Mouse (Mus musculus) embryonic fibroblast, embryonic 13.5 days (primary cell): ENCODE results near the gene Nfx1.

Source experiments
- CTCF ChIP-seq: IDR thresholded peaks from 2 replicates; pipeline ENCODE4 v1.5.1; 2011; ENCODE audit warnings: mild to moderate bottlenecking, control low read depth, low read length, moderate library complexity, borderline replicate concordance; ENCODE audit not compliant: insufficient read depth
- POLR2A ChIP-seq: IDR thresholded peaks from 2 replicates; pipeline ENCODE4 v1.6.1; 2011; ENCODE audit warnings: low read depth, mild to moderate bottlenecking, control low read depth, low read length, moderate library complexity

GRCm38 (mm10) chr4:40953521-40953920 lies 17.2 kb upstream of the Nfx1 start:
- TF ChIP-seq CTCF (no peak), POLR2A (no peak)
